Mouse (Mus musculus): ENCODE measurements at regions not wholly inside any gene's neighbourhood (a gene's known extent, or its start where the extent isn't known, plus 50 kb on each side); places are given as distances from the start of the nearest gene placed in this dataset.

DNA sequence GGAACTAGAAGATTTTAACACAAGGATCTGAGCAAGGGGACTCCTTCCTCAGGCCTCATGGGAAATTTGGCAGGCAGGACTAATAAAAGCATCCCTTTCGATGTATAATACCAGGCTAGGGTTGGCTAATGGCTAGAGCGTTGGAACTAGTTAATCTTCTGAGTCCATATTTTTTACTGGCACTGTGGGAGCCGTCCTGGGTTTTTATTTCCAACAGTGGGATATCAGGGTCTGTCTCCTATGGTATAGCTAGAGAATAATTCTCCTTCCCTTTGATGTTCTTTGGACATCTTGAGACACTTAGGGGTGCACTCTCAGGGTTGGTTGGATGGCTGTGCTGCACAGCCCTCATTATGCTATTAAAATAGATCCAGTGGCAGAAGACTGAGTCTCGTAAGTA lies 150.9 kb downstream of the Ttc32 start:
- no peak overlapping the region for H3K4me3 ChIP-seq (replicated peaks in 1 of 3; ENCODE audit: low read depth in 2 of 3, low read length in 2 of 3, poor library complexity in 1 of 3)
- no peaks in the 10 kb centered on the region for H3K36me3 ChIP-seq (replicated peaks in 1 of 2; ENCODE audit: control insufficient read depth in 1 of 2, insufficient read depth in 1 of 2, low read length in 1 of 2)
- H3K9me3 ChIP-seq (replicated peaks; ENCODE audit: low read length): no peaks in the 10 kb centered on the region
- peaks cover 0 to 14% of the 10 kb centered on the region in 2 experiments; a peak in 2 of 4 replicates for H3K4me1 ChIP-seq (ENCODE audit: control insufficient read depth in 1 of 2, insufficient read depth in 2 of 2)
- TF ChIP-seq POLR2A (IDR thresholded peaks at IDR 0.05; ENCODE audit: low read depth, low read length) (no peak), ELF1 (IDR thresholded peaks at IDR 0.05; ENCODE audit: low read depth, low read length) (no peak), ZKSCAN1 (IDR thresholded peaks at IDR 0.05; ENCODE audit: borderline replicate concordance, low read depth, low read length) (no peak), BHLHE40 (IDR thresholded peaks at IDR 0.05; ENCODE audit: low read depth, low read length) (no peak), JUND (conservative IDR thresholded peaks at IDR 0.05; ENCODE audit: low read depth, low read length) (no peak), PAX5 (IDR thresholded peaks at IDR 0.05; ENCODE audit: low read length) (no peak)
- no peak overlapping the region for H3K27ac ChIP-seq (ENCODE audit: insufficient read depth, low read depth)
- in situ Hi-C loops (cut with MboI; ENCODE audit: low pct_ligation_motif_present, low pct_unique_long_range_greater_than_20kb, low sequenced_read_pairs): no loop called here
- DNase-seq (ENCODE audit: extremely low read depth): no peak
- no peak overlapping the region for H3K4me2 ChIP-seq (ENCODE audit: insufficient read depth, low read depth, poor library complexity, severe bottlenecking)
- H3K9ac ChIP-seq (ENCODE audit: insufficient read depth, low read depth): no peak overlapping the region
- no peaks in the 10 kb centered on the region for H3K27me3 ChIP-seq (replicated peaks)
- dilution Hi-C loops (cut with MboI; ENCODE audit: extremely low pct_ligation_motif_present, extremely low pct_unique_long_range_greater_than_20kb, low sequenced_read_pairs): no loop called here
- H3K79me2 ChIP-seq (replicated peaks; ENCODE audit: control insufficient read depth, extremely low read depth, insufficient read depth, poor library complexity, severe bottlenecking): no peaks in the 10 kb centered on the region

DNA sequence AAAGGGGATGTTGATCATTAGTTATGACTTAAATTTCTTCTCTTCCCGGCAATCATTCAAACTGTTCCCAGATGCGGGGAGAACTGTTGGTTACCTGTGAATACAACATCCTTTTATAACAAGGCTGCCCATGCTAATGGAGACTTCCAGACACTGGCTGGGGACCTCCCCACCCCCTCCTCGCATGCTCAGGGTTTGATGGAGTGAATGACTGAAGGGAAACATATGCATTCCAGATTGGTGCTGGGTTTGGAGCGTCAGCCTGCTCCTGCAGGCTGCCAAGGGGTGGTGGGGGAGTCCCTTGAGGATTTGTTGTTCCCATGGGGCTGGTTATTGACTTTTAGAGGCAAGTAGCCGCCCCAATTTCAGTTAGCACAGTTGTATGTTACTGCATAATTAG lies 161.9 kb downstream of the Ttc32 start:
- dilution Hi-C loops (cut with MboI; ENCODE audit: extremely low pct_ligation_motif_present, extremely low pct_unique_long_range_greater_than_20kb, low sequenced_read_pairs) (no loop called here), in situ Hi-C loops (cut with MboI; ENCODE audit: low pct_ligation_motif_present, low pct_unique_long_range_greater_than_20kb, low sequenced_read_pairs) (no loop called here)
- Histone ChIP-seq H3K27ac (ENCODE audit: insufficient read depth, low read depth) (no peak overlapping the region), H3K9me3 (replicated peaks; ENCODE audit: low read length) (no peaks in the 10 kb centered on the region), H3K4me1 (ENCODE audit: control insufficient read depth in 1 of 2, insufficient read depth in 2 of 2) (peaks cover 0 to 7% of the 10 kb centered on the region in 2 experiments; a peak in 1 of 4 replicates), H3K9ac (ENCODE audit: insufficient read depth, low read depth) (no peak overlapping the region), H3K4me2 (ENCODE audit: insufficient read depth, low read depth, poor library complexity, severe bottlenecking) (no peak overlapping the region), H3K27me3 (replicated peaks) (no peaks in the 10 kb centered on the region), H3K79me2 (replicated peaks; ENCODE audit: control insufficient read depth, extremely low read depth, insufficient read depth, poor library complexity, severe bottlenecking) (no peaks in the 10 kb centered on the region), H3K4me3 (replicated peaks in 1 of 3; ENCODE audit: low read depth in 2 of 3, low read length in 2 of 3, poor library complexity in 1 of 3) (no peak overlapping the region), H3K36me3 (replicated peaks in 1 of 2; ENCODE audit: control insufficient read depth in 1 of 2, insufficient read depth in 1 of 2, low read length in 1 of 2) (no peaks in the 10 kb centered on the region)
- no peak for DNase-seq (ENCODE audit: extremely low read depth)
- TF ChIP-seq IRF4 (IDR thresholded peaks at IDR 0.05; ENCODE audit: low read depth, low read length): no peak
- no peak for TF ChIP-seq E2F4 (IDR thresholded peaks at IDR 0.05; ENCODE audit: insufficient replicate concordance, low read depth, low read length)
- TF ChIP-seq ELF1 (IDR thresholded peaks at IDR 0.05; ENCODE audit: low read depth, low read length): no peak
- no peak for TF ChIP-seq EP300 (IDR thresholded peaks at IDR 0.05; ENCODE audit: low read length)
- no peak for TF ChIP-seq ETS1 (conservative IDR thresholded peaks at IDR 0.05; ENCODE audit: low read depth, low read length)
- TF ChIP-seq NRF1 (IDR thresholded peaks at IDR 0.05; ENCODE audit: low read depth, low read length): no peak
- TF ChIP-seq USF1 (IDR thresholded peaks at IDR 0.05; ENCODE audit: low read depth, low read length): no peak
- no peak for TF ChIP-seq MAX (IDR thresholded peaks at IDR 0.05; ENCODE audit: low read length)
- TF ChIP-seq NELFE (IDR thresholded peaks at IDR 0.05; ENCODE audit: low read depth, low read length): no peak
- no peak for TF ChIP-seq MYC (IDR thresholded peaks at IDR 0.05; ENCODE audit: low read depth, low read length)
- no peak for TF ChIP-seq CHD1 (IDR thresholded peaks at IDR 0.05; ENCODE audit: low read depth, low read length)
